Mouse (Mus musculus): Measurements from ENCODE around the gene Ripor1.

Gene Ripor1

DNA sequence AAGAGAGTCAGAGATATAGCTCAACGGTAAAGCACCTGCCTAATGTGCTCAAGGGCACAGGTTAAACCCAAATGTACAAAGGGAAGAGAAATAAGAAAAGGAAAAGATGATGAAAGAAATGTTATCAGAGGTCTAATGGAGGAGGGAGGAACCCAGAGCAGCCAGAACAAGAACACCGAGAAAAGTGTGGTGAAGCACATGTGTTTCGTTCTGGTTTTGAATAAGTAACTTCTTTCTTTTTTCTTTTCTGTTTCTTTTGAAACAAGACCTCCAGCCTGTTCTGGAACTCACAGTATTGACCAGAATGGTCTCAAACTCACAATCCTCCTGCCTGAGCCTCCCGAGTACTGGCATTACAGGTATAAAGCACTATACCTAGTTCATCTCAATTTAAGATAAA is 24.3 kb downstream of the Ripor1 start:
- DNase-seq (ENCODE audit: low read depth, low spot score) = no peak

DNA sequence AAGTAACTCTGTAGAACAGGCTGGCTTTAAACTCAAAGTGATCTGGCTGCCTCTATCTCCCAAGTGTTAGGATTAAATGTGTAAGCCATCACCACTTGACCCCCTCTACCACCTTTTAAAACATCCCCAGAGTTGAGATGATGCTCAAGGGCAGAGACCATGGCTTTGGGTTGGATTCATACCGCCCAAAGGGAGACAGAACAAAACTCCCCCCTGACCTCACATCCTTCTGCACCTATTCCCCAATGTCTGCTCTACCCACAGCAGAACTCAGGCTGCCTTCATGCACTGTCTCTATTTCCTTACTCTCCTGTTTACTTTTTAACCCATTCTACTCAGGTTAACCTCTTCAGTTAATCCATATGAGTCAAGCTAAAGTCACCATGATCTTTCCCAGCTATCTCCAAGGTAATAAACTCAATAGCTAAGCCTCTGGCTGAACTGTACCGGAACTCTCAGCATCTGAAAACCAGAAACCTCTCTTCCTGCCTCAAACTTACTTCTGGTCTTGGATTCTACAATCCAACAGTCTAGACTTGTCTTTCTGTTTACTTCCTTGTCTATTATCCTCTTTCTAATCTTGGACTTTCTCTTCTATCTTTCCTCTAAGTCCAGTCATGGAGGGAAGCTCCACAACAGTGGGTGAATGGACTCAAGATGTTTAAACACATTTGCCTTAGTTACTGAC is 29.9 kb downstream of the Ripor1 start:
- no peak for DNase-seq (ENCODE audit: low read depth, low spot score)

DNA sequence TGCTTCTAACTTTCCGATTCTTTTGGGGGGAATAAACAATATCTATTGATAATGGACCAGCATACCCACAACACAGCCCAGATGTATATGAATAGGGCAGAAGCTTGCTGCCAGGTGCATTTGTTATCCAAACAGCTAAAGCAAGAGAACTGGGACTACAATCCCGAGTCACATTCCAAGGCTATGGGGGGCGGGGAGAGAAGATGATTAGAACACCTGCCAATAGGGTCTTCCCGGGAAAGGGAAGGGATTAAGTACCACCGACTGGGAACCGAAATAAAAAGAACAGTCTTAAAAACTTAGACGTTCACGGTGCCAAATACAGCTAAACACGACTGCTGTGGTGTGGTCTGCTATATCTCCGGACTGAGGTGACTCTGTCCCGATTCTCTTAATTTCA is 30.4 kb downstream of the Ripor1 start:
- no peak for DNase-seq (ENCODE audit: low read depth, low spot score)

DNA sequence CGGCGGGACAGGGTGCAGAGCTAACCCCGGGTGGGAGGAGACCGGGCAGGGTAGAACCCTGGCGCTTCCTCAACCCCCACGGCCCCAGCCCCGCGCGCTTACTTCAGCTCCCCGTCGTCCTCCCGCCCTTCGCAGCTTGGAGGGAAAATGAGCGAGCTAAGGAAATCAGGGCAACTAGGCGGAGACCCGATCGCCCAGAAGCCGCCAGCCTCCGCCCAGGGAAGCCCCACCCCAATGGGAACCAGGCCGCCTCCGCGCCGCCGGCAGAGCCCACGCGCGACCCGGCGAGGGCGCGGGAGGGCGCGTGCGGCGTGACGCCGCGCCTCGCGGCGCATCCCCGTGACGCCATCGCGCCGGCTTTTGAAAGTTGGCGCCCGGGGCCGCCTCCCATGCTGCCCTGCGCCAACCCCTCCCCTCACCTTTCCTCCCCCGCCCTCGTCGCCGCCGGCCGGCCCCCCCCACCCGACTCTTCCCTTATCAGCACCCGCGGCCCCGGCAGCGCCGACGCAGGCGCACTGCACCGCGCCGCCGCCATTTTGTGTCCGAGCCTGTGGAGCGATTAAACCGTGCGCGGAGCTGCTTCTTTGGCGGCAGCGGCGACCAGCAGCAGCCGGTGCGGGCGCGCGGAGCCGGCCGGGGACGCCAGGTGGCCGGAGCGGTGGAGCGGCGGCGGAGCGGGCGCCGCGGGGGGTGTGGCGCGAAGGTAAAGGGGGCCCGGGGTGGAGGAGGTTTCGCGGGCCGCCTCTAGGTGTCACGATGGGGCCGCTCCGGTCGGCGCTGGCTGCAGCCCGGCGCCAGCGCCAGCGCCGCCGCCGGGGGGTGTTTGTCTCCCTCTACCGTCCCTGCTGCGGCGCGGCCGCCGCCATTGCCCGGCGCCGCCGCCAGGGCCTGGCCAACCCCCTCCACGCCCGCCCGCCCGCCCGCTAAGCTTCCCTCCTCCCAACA is 31.2 kb downstream of the Ripor1 start, which contains the start of gene Ctcf:
Gene Ctcf (plus strand): TSS at position 551 of the 945 bp plus-strand sequence.
- peak; percentile 91 for DNase-seq (ENCODE audit: low read depth, low spot score)

DNA sequence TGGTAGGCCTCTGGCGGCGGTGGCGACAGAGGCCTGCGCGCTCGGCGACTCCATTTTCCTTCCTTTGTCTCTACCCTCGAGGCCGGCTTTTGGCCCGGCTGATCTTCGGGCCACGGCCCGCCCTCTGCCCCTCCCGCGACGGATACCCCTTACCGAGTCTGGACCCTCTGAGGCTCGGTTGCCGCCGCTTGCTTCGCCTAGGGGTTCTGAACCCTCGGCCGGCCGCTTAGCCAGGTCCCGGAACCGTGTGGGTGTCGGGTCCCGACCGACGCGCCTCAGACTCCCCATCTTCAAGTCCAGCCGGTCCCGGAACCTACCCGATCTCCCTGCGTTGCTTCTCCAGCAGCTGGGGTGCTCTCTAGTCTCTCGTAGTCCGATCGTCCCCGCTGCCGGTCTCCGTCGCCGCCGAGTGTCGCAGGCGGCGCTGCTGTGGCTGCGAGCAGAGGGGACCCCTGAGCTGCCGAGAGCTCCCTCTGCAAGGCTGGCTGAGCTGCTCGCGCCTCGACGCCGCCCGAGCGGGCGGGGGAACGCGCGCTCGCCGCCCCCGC is 32.0 kb downstream of the Ripor1 start, which contains the start of gene Agrp:
Gene Agrp (minus strand): TSS at position 431 of the 548 bp plus-strand sequence.
- no peak for DNase-seq (ENCODE audit: low read depth, low spot score)

DNA sequence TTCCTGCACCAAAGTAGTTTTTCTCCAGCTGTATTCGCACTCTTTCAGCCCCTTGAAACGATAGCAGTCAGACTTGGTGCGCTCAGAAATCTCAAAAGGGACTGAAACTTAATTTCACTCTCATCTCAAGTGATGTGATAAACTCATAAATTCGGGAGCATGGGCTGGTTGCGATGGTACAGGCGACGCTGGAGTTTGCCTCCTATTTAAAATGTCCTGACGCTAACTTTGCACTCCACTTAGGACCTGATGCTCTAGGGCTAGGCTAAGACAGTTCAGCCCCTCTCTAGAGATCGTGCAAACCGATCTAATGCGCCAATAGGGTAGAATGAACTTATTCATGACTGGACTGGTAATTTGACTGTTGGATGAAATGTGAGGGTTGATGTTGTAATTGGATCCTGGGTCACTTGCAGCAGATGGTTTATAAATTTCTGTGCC is 32.6 kb downstream of the Ripor1 start:
- no peak for DNase-seq (ENCODE audit: low read depth, low spot score)

DNA sequence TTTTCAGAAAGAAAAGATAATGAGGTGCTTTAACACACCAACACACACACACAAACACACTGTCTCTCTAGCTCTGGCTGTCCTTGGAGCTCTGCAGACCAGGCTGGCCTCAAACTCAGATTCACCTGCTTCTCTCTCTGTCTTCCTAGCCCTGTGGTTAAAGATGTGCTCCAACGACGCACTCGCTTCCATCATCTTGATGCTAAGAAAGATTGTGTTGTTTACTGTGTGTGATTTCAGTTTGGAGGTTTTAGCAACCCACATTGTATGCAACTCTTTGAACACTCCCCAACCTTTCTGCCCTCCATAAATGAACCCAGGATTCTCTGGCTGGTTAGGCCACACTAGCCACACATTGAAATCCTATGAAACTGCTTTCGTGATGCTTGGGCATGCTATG is 33.5 kb downstream of the Ripor1 start:
- no peak for DNase-seq (ENCODE audit: low read depth, low spot score)

DNA sequence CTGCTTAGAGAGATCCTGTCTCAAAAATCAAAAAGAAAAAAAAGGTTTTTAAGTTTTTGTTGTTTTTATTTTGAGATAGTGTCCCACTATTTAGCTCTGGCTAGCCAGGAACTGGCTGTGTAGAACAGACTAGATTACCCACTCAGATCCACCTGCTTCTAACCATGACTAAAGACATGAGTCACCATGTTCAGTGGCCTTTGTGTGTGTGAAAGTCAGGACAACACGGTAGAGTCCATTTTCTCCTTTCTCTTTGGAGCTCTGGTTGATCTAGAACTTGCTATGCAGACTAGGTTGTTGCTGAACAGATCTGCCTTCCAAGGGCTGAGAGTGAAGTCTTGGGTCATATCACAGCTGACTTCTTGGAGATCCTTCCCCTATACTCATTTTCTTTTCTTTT is 34.8 kb downstream of the Ripor1 start:
- no peak for DNase-seq (ENCODE audit: low read depth, low spot score)

DNA sequence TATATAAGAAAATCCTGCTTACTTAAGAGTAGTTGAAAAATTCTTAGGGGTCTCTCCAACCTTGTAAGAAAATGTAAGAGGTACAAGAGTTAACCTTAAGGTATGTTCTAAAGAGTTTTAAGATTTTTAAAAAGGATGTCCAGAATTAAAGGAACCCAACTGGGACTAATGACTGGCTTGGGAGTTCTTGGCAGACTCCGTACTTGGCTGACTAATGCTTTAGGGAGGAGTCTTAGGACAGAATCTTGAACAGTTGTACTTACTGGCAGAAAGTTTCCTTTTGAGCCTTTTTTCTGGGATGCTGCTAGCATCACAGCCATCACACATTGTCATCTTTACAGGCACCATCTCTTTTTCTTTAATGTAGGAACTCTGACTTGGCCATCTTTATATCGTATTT is 35.5 kb downstream of the Ripor1 start:
- DNase-seq (ENCODE audit: low read depth, low spot score) = no peak

DNA sequence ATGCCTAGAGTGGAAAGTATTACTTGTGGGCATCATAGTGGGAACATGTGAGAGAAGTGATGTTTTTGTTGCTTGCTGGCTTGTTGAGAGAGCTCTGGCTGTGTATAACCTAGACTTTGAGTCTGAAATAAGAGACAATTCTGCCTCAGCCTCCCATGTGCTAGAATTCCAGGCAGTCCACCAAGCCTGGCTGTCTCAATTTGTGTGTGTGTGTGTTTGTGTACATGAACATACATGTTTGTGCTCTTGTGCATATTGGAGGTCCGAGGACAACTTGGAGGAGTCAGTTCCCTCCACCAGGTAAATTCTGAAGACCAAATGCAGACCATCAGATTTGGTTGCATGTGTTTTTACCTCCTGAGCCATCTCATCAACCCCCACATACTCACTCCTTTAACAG is 40.1 kb downstream of the Ripor1 start:
- DNase-seq (ENCODE audit: low read depth, low spot score) = no peak

DNA sequence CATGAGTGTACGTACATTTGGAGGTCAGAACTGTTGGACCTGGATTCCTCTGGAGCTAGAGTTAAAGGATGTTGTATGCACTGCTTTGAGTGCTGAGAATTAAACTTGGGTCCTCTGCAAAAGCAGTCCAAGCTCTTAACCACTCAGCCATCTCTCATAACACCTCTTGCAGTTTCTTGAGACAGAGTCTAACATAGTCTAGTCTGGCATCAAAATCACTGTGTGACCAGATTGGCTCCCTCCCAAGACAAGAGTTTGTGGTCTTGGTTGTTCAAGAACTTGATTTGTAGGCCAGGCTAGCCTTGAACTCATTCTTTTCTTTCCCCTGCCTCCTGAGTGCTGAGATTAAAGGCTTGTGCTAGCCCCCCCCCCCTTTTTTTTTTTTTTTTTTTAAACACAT is 43.9 kb downstream of the Ripor1 start:
- no peak for DNase-seq (ENCODE audit: low read depth, low spot score)

DNA sequence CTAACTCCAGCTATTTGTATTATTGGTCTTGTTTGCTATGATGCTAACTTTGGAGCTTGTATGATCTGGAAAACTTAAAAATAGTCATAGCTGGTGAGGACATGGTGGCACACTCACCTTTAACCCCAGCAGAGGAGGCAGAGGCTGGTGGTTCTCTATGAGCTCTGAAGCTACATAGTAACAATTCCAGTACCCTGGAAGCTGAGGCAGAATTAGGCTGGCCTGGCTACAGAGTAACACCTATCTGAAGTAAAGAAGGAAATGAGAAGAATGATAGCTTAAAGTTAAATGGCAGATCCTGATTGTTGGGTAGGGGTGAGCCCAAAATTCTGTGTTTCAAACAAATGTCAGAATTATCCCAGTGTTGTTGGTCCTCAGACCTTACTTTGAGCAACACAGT is 52.6 kb downstream of the Ripor1 start:
- no peak for DNase-seq (ENCODE audit: low read depth, low spot score)

DNA sequence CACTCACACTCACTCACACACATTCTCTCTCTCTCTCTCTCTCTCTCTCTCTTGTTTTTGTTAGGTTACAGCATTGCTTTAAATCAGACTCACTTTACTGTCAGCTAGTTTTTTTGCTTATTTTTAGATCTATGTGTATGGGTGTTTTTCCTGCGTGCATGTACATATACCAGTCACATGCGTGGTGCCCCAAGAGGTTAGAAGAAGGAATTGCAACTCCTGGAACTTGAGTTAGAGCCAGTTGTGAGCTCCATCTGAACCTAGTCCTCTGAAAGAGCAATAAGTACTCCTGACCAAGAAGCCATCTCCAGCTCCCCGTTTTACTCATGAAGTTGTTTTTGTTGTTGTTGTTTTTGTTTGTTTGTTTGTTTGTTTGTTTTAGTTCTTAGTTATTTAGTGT is 56.1 kb downstream of the Ripor1 start:
- peak; percentile 13 for DNase-seq (ENCODE audit: low read depth, low spot score)

Measured in skeletal muscle tissue, adult 2 months (tissue).